ENCODE assay signal across 9 mouse cellular contexts in the genomic region with DNA sequence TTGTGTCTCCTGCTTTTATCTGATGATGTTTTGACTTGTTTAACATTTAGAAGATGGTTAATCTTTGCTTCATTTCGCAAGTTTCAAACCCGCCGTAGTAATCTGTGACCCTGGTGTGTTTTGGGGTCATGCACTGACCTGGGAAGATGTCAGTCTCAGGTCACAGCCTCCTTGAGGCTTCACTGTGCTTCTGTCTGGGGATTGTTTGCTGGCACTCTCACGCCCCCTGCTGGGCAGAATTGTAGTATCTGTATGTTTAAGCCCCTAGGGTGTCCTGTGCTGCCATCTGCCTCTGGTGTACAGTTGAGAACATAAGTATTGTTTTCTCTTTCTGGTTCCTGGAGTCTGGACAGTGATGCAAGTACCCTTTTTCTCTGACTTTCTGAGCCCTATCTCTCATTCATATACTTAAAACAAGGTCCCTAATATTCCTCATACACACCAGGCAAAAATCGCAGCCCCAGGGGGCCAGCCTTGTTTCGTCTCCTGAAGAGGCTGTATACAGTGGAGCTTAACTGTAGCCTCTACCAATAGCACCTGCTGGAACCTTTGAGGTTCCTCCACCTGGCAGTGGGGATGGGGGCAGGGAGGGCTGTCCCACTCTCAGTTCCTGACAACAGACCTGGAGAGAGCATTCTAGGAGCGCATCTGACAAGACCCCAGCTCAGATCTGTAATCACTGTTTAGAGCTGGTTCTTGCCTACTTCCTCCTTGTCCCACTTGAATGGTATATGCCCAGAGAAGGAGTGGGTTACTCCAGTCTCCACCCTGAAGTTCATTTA. TPM values are rescaled to one million over a fixed set of nuclear protein-coding genes. Genes with fewer than 3 reads are reported as not detected.
A peak's percentile ranks its signal among the peaks of the same experiment; 100 is the strongest.
DNase-seq lines count a peak whose midpoint lies in the region; ATAC-seq lines count a peak whose summit lies in the region.
"Had no signal": no experiment of that assay in that cellular context is flagged by ENCODE, and none has a peak within 500 bp of the region (broad histone marks: within the 10 kb centered on the region; RNA-seq: fewer than 3 reads in every experiment).

No protein-coding gene starts in this region.

- H3K9me3 ChIP-seq in hindbrain, embryonic 15.5 days = no peaks in the 10 kb centered on the region

- no peak overlapping the region for H3K9ac ChIP-seq in hindbrain, embryonic 15.5 days

- no peaks in the 10 kb centered on the region for H3K27me3 ChIP-seq in hindbrain, embryonic 15.5 days

- no peaks in the 10 kb centered on the region for H3K4me1 ChIP-seq in hindbrain, embryonic 15.5 days (replicated peaks)

- peaks cover 18% of the 10 kb centered on the region for H3K36me3 ChIP-seq in hindbrain, embryonic 15.5 days

- no peak overlapping the region for H3K4me3 ChIP-seq in hindbrain, embryonic 15.5 days
- H3K4me3 ChIP-seq: myocyte had no signal

- no peak overlapping the region for H3K4me2 ChIP-seq in hindbrain, embryonic 15.5 days

- WGBS in hindbrain, embryonic 15.5 days = 71% methylated on average over 7 of the region's 7 CpGs

- peak; percentile 78; the same call in 1 of the 2 replicates for ATAC-seq in hindbrain, embryonic 15.5 days (ENCODE audit: low FRiP score, low read depth)

- DNase-seq in T-cell, adult 2 months (ENCODE audit: low spot score) = peak; percentile 72
- DNase-seq in cerebellum, adult 9-11 months = peak; percentile 77
- peak; percentile 83 to 87 for DNase-seq in frontal cortex, postnatal 25 days (ENCODE audit: low spot score in 2 of 2)
- DNase-seq in layer of hippocampus, postnatal 25 days (ENCODE audit: extremely low spot score in 1 of 2, low spot score in 1 of 2) = peak; percentile 80 to 96
- DNase-seq in lung, postnatal 4 days = peak; percentile 61 to 83
- DNase-seq in right cerebral cortex, postnatal 10 days (ENCODE audit: low spot score in 2 of 2) = peak; percentile 80 to 86
- peak; percentile 52 to 69 for DNase-seq in urinary bladder, postnatal 4 days (ENCODE audit: low spot score in 2 of 2)

- no peak overlapping the region for H3K27ac ChIP-seq in hindbrain, embryonic 15.5 days (replicated peaks)

RNA-seq across cellular contexts. Expression of a gene that starts 30.7 kb away (rescaled TPM):
- polyA plus RNA-seq in hindbrain, embryonic 15.5 days (2015; fragmentation: Nextera tagmentation; extraction: Ambion mirVana) = 0.23 and 0.33 TPM in 2 replicates
- under 1 TPM; 0.21 to 0.30 TPM for total RNA-seq in layer of hippocampus, postnatal 25 days (2021)
- polyA plus RNA-seq: myocyte had no signal

RNA-seq across cellular contexts. Expression of a gene that starts 38.9 kb away (rescaled TPM):
- polyA plus RNA-seq in hindbrain, embryonic 15.5 days (2015; fragmentation: Nextera tagmentation; extraction: Ambion mirVana) = 68.1 and 74.3 TPM in 2 replicates
- 10 to 100 TPM; 37.6 to 42.4 TPM for total RNA-seq in layer of hippocampus, postnatal 25 days (2021)
